Mouse (Mus musculus) neural tube, embryonic 11.5 days (tissue): ENCODE data around the gene Zfp358. TPM values are rescaled to one million over a fixed set of nuclear protein-coding genes. Genes with fewer than 3 reads are reported as not detected.
A peak's percentile ranks its signal among the peaks of the same experiment; 100 is the strongest.

Source experiments
- ATAC-seq: fragments of 200-750 bp; cut with Nextera tagmentation; 2 replicates; pipeline ENCODE4 v1.8.0; 2017; ENCODE audit warnings: moderate number of reproducible peaks, mild to moderate bottlenecking, moderate TSS enrichment, moderate library complexity; ENCODE audit not compliant: insufficient read depth, low FRiP score, low TSS enrichment
- DNase-seq: peaks from one replicate; pipeline ENCODE4 v3.0.0-alpha.2; 2015; ENCODE audit warnings: low spot score
- H3K27ac ChIP-seq: fragments of 300-500 bp; sonication (generic); 2 replicates; pipeline ENCODE4 v1.5.1; 2014; ENCODE audit warnings: low read depth, mild to moderate bottlenecking, low read length
- H3K27me3 ChIP-seq: fragments of 300-500 bp; sonication (generic); 2 replicates; pipeline ENCODE4 v1.6.1; 2014; ENCODE audit warnings: mild to moderate bottlenecking, low read length, mixed read lengths; ENCODE audit not compliant: control insufficient read depth, insufficient read depth
- H3K36me3 ChIP-seq: fragments of 300-500 bp; sonication (generic); 2 replicates; pipeline ENCODE4 v1.6.1; 2014; ENCODE audit warnings: mild to moderate bottlenecking, low read length, moderate library complexity, mixed read lengths; ENCODE audit not compliant: control insufficient read depth, insufficient read depth
- H3K4me1 ChIP-seq: fragments of 300-500 bp; sonication (generic); 2 replicates; pipeline ENCODE4 v1.6.1; 2014; ENCODE audit warnings: low read length, mixed read lengths; ENCODE audit not compliant: control insufficient read depth, insufficient read depth
- H3K4me2 ChIP-seq: fragments of 300-500 bp; sonication (generic); 2 replicates; pipeline ENCODE4 v1.6.1; 2014; ENCODE audit warnings: low read depth, mild to moderate bottlenecking, moderate library complexity
- H3K4me3 ChIP-seq: fragments of 300-500 bp; sonication (generic); 2 replicates; pipeline ENCODE4 v1.5.1; 2014; ENCODE audit warnings: low read depth, low read length
- H3K9ac ChIP-seq: fragments of 300-500 bp; sonication (generic); 2 replicates; pipeline ENCODE4 v1.6.1; 2014; ENCODE audit warnings: mild to moderate bottlenecking, low read length
- H3K9me3 ChIP-seq: fragments of 300-500 bp; sonication (generic); 2 replicates; pipeline ENCODE4 v1.6.1; 2016; ENCODE audit warnings: low read length; ENCODE audit not compliant: control insufficient read depth
- WGBS: fragments of 180-500 bp; shearing (Covaris S2); extraction: QIAGEN DNeasy Blood & Tissue Kit; methylation state at CpG from one replicate; pipeline ENCODE4 v1.1.7; 2014; 5-methylcytosine and 5-hydroxymethylcytosine counted together
- polyA plus RNA-seq: library from polyadenylated mRNA; unstranded; fragments of >200 nt; fragmentation: Nextera tagmentation; extraction: Ambion mirVana; gene quantifications from 2 replicates; pipeline ENCODE4 v1.2.1, GENCODE M21; 2014

Gene Zfp358
- polyA plus RNA-seq = 29.9 and 36.8 TPM in 2 replicates

DNA sequence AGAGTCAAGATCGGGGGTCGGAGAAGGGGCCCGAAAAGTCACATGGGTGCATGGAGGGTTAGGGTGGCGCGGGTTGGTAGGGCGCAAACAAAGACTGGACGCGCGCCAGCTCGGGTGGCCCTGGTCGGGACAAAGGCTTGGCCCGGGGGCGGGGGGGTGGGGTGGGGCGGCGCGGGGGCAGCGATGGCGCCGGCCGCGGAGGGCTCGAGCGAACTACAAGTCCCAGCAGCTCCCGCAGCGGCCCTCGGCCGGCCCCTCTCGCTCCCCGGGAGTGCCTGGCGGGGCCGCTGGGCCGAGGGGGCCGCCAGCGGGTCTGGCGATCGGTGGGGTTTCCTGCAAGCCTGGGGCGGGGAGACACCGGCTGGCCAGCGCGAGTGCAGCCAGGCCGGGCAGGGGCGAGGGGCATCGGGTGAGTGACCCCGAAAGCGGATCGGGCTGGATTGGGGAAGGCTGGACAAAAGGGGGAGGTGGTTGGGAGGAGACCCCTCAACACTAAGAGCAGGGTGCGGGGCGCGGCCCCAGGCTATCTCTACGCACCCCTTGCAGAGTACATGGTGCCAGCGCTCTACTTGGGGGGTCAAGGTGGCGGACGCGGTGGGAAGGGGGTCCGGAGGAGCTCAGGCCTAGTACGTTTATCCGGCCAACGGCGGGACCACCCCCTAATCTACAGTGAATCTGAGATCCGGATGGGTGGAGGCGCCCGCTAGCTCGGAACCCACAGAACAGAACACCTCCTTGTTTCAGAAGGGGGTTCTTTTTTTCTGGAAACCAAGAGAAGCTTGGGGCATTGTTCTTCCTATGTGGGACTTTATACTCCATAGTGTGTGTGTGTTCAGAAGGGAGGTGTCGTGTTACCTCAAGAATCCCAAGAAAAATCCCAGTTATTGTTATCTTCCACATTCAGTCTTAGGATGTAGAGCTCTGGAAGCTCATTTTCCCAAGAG is at the start of gene Zfp358:
Zfp358 (plus strand) TSS at position 238 of the 944 bp plus-strand sequence.
- H3K27me3 ChIP-seq = no peaks in the 10 kb centered on the region
- H3K4me2 ChIP-seq = peak within 1 kb of the TSS; percentile 61
- ATAC-seq (peak; percentile 93), DNase-seq (peak; percentile 89)
- no peaks in the 10 kb centered on the region for H3K4me1 ChIP-seq
- peak within 1 kb of the TSS; percentile 61 for H3K4me3 ChIP-seq
- H3K36me3 ChIP-seq = peaks cover 19% of the 10 kb centered on the region
- H3K9ac ChIP-seq = peak within 1 kb of the TSS; percentile 81
- under 1% methylated on average over 52 of the region's 64 CpGs for WGBS
- H3K27ac ChIP-seq = peak within 1 kb of the TSS; percentile 3
- H3K9me3 ChIP-seq = peaks cover 5% of the 10 kb centered on the region; the same call in 1 of the 2 replicates

DNA sequence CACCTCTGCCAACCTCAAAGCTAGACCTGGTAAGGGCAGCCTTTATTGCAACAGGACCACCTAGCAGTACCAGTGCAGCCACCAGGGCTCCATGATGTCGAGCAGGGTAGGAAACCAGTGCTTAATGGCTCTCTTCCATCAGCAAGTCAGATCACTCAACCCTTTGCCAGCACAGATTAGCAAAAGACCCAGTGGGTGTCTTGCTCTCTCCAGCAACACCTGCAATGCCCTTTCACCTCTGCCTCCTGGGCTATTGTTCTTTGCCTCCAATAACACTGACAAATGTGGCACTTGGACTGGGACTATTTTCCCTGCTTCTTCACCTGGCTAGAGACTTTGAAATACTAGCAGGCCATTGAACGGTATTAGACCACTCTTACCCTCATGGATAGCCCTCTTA is 43.7 kb upstream of the Zfp358 start:
- no peaks in the 10 kb centered on the region for H3K27me3 ChIP-seq
- no peak overlapping the region for H3K27ac ChIP-seq
- no peaks in the 10 kb centered on the region for H3K4me1 ChIP-seq
- no peak for ATAC-seq
- peaks cover 10% of the 10 kb centered on the region for H3K36me3 ChIP-seq
- no peak overlapping the region for H3K4me3 ChIP-seq
- WGBS = 89% methylated on average over 2 of the region's 2 CpGs
- no peak overlapping the region for H3K4me2 ChIP-seq
- DNase-seq = no peak
- no peak overlapping the region for H3K9ac ChIP-seq
- H3K9me3 ChIP-seq = no peaks in the 10 kb centered on the region

DNA sequence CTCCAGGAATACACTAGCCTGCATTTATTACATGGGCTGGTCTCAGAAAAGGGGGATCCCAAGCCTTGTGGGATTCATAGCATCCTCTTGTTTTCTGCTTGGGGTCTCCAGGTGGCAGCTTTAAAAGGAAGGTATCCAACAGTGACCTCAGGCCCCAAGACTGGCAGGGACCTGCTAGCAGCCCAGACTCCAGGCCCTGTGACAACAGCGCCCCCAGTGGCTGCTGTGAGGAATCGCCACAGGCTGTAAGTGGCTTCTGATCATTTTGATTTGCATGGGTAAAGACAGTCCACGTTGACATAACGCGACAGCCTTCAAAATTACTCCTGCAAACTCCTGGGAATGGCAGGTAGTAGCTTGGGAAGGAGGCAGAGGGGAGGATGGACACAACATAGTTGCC is 42.3 kb upstream of the Zfp358 start:
- no peaks in the 10 kb centered on the region for H3K9me3 ChIP-seq

DNA sequence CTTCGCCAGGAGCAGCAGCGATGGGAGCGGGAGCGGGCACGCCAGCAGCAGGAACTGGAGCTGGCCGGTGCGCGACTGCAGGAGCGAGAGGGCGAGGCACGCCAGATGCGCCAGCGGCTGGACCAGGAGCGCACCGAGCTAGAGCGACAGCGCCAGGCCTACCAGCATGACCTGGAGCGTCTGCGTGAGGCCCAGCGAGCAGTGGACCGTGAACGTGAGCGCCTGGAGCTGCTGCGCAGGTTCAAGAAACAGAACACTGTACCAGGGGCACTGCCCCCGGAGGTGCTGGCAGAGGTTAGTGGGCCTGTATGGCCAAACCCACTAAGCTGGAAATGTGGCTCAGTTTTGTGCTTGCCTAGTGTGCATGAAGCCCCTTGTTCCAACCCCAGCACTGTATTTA is 40.9 kb upstream of the Zfp358 start:
- Histone ChIP-seq H3K27me3 (no peaks in the 10 kb centered on the region), H3K4me3 (no peak overlapping the region), H3K9me3 (no peaks in the 10 kb centered on the region), H3K27ac (no peak overlapping the region), H3K4me1 (no peaks in the 10 kb centered on the region), H3K9ac (no peak overlapping the region), H3K4me2 (no peak overlapping the region), H3K36me3 (peaks cover 10% of the 10 kb centered on the region)
- DNase-seq (no peak), ATAC-seq (no peak)
- WGBS = 97% methylated on average over 25 of the region's 25 CpGs

More for the DNA sequence above, 42.3 kb upstream of the Zfp358 start:
- Histone ChIP-seq H3K4me2 (no peak overlapping the region), H3K36me3 (peaks cover 10% of the 10 kb centered on the region), H3K27me3 (no peaks in the 10 kb centered on the region), H3K9ac (no peak overlapping the region), H3K4me1 (no peaks in the 10 kb centered on the region), H3K4me3 (no peak overlapping the region), H3K27ac (no peak overlapping the region)
- ATAC-seq = no peak
- peak; percentile 71 for DNase-seq
- WGBS = 33% methylated on average over 5 of the region's 5 CpGs

DNA sequence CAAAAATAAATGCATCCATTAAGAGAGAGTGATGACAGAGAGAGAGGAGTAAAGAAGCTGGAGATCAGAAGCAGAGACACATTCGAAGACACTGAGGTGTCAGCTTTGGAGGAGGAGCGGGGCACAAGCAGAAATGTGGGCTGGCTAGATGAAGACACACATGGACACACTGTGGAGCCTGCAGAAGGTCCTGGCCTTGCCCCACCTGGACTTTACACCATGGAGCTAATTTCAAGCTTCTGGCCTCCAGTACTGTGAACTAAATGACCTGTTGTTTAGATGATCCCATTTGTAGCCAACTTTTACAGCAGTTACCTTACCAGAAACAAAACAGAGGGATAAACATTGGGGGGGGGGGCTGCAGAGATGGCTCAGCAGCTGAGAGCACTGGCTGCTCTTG is 29.7 kb upstream of the Zfp358 start:
- Histone ChIP-seq H3K9ac (no peak overlapping the region), H3K27ac (no peak overlapping the region), H3K36me3 (no peaks in the 10 kb centered on the region), H3K9me3 (no peaks in the 10 kb centered on the region), H3K4me1 (peaks cover 5% of the 10 kb centered on the region; the same call in 1 of the 2 replicates), H3K4me2 (no peak overlapping the region), H3K27me3 (no peaks in the 10 kb centered on the region), H3K4me3 (no peak overlapping the region)
- WGBS = 82% methylated on average over 2 of the region's 2 CpGs
- ATAC-seq = no peak
- no peak for DNase-seq

DNA sequence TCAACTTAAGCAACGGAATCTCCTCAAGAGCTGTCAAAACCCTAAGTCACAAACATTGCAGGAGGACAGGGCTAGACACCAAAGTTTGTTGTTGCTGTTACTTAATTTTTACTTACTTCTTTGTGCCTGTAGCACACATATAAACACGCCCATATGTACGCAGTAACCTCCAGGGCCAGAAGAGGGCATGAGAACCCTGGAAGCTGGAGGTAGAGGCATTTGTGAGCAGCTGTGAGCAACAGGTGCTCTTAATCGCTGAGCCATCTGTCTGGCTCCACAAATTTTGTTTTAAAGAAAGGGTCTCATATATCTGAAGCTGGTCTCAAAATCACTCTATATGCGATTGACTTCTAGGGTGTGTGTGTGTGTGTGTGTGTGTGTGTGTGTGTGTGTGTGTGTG is 28.6 kb upstream of the Zfp358 start:
- H3K9ac ChIP-seq = no peak overlapping the region
- WGBS = 56% methylated on average over 5 of the region's 5 CpGs
- H3K4me2 ChIP-seq = no peak overlapping the region
- ATAC-seq (no peak), DNase-seq (peak; percentile 62)
- no peaks in the 10 kb centered on the region for H3K36me3 ChIP-seq
- H3K27me3 ChIP-seq = no peaks in the 10 kb centered on the region
- H3K4me3 ChIP-seq = no peak overlapping the region
- H3K9me3 ChIP-seq = no peaks in the 10 kb centered on the region
- H3K4me1 ChIP-seq = peaks cover 5% of the 10 kb centered on the region; the same call in 1 of the 2 replicates
- H3K27ac ChIP-seq = no peak overlapping the region

DNA sequence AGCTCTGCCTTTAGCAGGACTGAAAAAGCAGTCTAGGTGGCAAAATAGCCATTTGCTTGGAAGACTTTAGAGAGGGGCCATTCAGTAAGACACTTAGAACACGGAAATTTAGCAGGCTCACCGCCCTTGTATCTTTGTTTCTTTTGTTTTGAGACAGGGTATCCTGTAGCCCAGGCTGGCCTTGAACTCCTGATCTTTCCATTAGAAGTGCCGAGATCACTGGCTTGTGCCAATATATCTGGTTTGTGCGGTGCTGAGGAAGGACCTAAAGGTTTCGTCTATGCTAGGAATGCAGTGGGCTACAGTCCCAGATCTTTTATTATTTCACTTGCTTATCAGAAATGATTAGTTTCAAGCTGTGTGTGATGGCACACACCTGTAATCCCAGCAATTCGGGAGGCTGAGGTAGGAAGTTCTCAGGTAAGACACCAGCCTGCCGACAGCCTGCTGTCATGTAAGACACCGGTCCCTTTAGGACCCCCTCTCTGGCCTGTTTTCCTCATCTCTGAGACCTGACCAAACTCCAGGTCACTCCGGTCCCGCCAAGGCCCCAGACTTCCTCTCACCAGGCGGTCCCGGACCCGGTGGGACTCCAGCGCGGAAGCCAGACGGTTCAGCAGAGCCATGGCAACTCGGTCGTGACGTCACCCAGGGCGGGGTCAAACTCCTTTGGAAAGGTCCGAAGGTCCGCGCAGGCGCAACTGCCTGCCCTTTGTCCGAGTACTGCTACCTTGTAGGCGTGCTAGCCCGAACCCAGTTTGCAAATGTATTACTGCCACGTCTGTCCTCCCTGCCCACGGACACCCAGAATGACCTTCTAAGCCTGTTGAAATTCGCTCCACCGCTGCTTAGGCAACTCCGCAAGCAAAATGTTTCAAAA is 25.7 kb upstream of the Zfp358 start, which contains the start of gene Pex11g:
Pex11g (minus strand) TSS at position 675 of the 880 bp plus-strand sequence.
- ATAC-seq = peak; percentile 93
- H3K27ac ChIP-seq = peak within 1 kb of the TSS; percentile 74
- H3K36me3 ChIP-seq = no peaks in the 10 kb centered on the region
- 9% methylated on average over 32 of the region's 32 CpGs for WGBS
- H3K4me3 ChIP-seq = peak within 1 kb of the TSS; percentile 37
- DNase-seq = peak; percentile 98
- peak within 1 kb of the TSS; percentile 70 for H3K9ac ChIP-seq
- no peaks in the 10 kb centered on the region for H3K27me3 ChIP-seq
- H3K9me3 ChIP-seq = no peaks in the 10 kb centered on the region
- peak within 1 kb of the TSS; percentile 65 for H3K4me2 ChIP-seq
- H3K4me1 ChIP-seq = peaks cover 5% of the 10 kb centered on the region; the same call in 1 of the 2 replicates

DNA sequence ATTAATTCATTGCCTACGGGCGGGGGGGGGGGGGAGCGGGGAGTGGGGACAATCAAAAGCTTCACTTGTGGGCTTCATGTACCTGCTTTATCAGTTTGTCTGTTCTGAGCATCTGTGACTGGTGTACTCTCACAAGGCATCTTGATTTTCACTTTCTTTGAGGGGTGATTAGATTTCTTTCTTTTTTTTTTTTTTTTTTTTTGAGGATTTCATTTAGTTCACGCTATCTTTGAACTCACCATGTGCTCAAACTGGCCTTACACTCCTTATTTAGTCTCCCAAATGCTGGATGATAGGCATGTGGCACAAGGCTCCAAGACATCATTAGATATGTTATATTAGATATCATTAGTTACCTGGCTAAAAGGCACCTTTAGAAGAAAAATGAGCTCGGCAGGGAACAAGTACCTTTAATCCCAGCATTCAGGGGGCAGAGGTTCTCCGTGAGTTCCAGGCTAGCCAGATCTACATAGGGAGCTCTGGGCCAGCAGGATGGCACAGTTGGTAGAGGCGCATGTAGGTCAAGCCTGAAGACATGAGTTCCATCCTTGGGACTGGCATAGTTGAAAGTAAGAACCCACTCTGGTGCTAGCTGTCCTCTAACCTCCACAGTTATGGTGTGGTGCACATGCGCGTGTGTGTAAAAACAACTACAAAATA is 24.9 kb upstream of the Zfp358 start:
- no peaks in the 10 kb centered on the region for H3K9me3 ChIP-seq
- no peaks in the 10 kb centered on the region for H3K27me3 ChIP-seq
- DNase-seq (no peak), ATAC-seq (peak; percentile 14; the same call in 1 of the 2 replicates)
- peaks cover 5% of the 10 kb centered on the region; the same call in 1 of the 2 replicates for H3K4me1 ChIP-seq
- H3K27ac ChIP-seq = peak overlapping the region; percentile 74
- H3K4me3 ChIP-seq = peak overlapping the region; percentile 37
- H3K9ac ChIP-seq = peak overlapping the region; percentile 70
- peak overlapping the region; percentile 65 for H3K4me2 ChIP-seq
- WGBS = 57% methylated on average over 9 of the region's 9 CpGs
- H3K36me3 ChIP-seq = no peaks in the 10 kb centered on the region
